Mouse (Mus musculus): ENCODE results near the gene Lce1b. TPM values are rescaled to one million over a fixed set of nuclear protein-coding genes. Genes with fewer than 3 reads are reported as not detected.

The Lce1b gene
- polyA plus RNA-seq, 1 experiment from 2014 or later = not detected

GRCm38 (mm10) chr3:92639854-92640253 is 16.9 kb downstream of the Lce1b start:
- WGBS = 92% methylated on average over 15 of the region's 15 CpGs

GRCm38 (mm10) chr3:92638653-92638991 is 18.1 kb downstream of the Lce1b start:
- Histone ChIP-seq H3K4me3 (ENCODE audit: low read depth, low read length) (no peak overlapping the region), H3K27me3 (ENCODE audit: control insufficient read depth, insufficient read depth, low read length) (no peaks in the 10 kb centered on the region), H3K27ac (replicated peaks; ENCODE audit: low read depth, low read length) (no peak overlapping the region), H3K9me3 (replicated peaks; ENCODE audit: control insufficient read depth, low read length) (no peaks in the 10 kb centered on the region), H3K4me2 (ENCODE audit: low read depth, low read length) (no peak overlapping the region), H3K4me1 (ENCODE audit: control insufficient read depth, insufficient read depth, low read length) (no peaks in the 10 kb centered on the region), H3K36me3 (replicated peaks; ENCODE audit: control insufficient read depth, insufficient read depth, low read depth, low read length) (no peaks in the 10 kb centered on the region), H3K9ac (replicated peaks; ENCODE audit: low read length) (no peak overlapping the region)
- DNase-seq (ENCODE audit: low spot score) = no peak
- no peak for ATAC-seq (replicated peaks; ENCODE audit: insufficient number of reproducible peaks, low FRiP score, low TSS enrichment, low read depth)
- 81% methylated on average over 3 of the region's 3 CpGs for WGBS

More at GRCm38 (mm10) chr3:92639854-92640253, 16.9 kb downstream of the Lce1b start:
- Histone ChIP-seq H3K4me3 (ENCODE audit: low read depth, low read length) (no peak overlapping the region), H3K4me2 (ENCODE audit: low read depth, low read length) (no peak overlapping the region), H3K27me3 (ENCODE audit: control insufficient read depth, insufficient read depth, low read length) (no peaks in the 10 kb centered on the region), H3K4me1 (ENCODE audit: control insufficient read depth, insufficient read depth, low read length) (no peaks in the 10 kb centered on the region), H3K9ac (replicated peaks; ENCODE audit: low read length) (no peak overlapping the region), H3K9me3 (replicated peaks; ENCODE audit: control insufficient read depth, low read length) (no peaks in the 10 kb centered on the region), H3K36me3 (replicated peaks; ENCODE audit: control insufficient read depth, insufficient read depth, low read depth, low read length) (no peaks in the 10 kb centered on the region), H3K27ac (replicated peaks; ENCODE audit: low read depth, low read length) (no peak overlapping the region)
- DNase-seq (ENCODE audit: low spot score) (no peak), ATAC-seq (replicated peaks; ENCODE audit: insufficient number of reproducible peaks, low FRiP score, low TSS enrichment, low read depth) (no peak)

DNA sequence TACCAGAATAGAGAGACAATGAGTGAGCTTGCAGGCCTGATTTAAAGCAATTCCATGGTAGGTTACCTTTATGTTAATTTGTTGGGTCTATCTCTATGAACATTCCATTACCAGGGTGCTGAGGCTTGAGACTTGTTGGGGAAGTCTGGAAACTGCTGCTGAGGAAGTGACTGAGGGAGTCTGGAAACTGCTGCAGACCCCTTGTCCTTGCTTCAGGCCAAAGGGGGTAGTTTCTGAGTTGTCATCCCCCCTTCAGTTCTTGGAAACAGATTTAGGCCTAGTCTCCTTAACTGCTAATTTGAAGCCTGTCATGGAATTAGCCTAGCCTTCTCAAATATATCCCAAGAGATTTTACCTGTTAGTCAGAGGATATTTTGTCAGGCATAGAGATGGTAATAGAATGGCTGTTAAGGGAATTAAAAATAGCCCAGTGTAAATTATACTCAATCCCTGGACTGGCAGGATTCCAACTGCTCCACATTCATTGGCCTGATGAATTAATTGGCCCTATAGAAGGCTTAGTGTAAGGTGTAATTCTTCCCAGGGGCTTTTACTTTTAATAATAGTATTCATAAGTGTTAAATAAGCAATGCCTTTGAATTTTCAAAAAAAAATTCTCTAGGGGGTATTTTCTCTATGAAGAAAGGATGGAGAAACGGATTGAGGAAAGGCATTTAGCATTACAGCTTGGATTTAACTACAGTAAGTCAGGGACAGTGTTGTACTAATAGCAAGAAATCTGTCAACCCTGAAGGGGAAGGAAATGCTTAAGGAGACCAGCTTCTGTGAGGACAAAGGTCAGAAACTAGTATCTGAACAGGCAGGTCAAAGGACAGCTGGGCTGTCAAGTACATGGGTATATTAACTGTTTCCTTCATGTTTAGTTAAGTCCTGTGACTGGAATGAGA is 18.7 kb downstream of the Lce1b start:
- ATAC-seq (replicated peaks; ENCODE audit: insufficient number of reproducible peaks, low FRiP score, low TSS enrichment, low read depth) = no peak
- Histone ChIP-seq H3K36me3 (replicated peaks; ENCODE audit: control insufficient read depth, insufficient read depth, low read depth, low read length) (no peaks in the 10 kb centered on the region), H3K4me2 (ENCODE audit: low read depth, low read length) (no peak overlapping the region), H3K9ac (replicated peaks; ENCODE audit: low read length) (no peak overlapping the region), H3K9me3 (replicated peaks; ENCODE audit: control insufficient read depth, low read length) (no peaks in the 10 kb centered on the region), H3K27ac (replicated peaks; ENCODE audit: low read depth, low read length) (no peak overlapping the region), H3K4me3 (ENCODE audit: low read depth, low read length) (no peak overlapping the region), H3K4me1 (ENCODE audit: control insufficient read depth, insufficient read depth, low read length) (no peaks in the 10 kb centered on the region), H3K27me3 (ENCODE audit: control insufficient read depth, insufficient read depth, low read length) (no peaks in the 10 kb centered on the region)
- 42% methylated on average over 1 of the region's 1 CpGs for WGBS
- DNase-seq (ENCODE audit: low spot score) = no peak

DNA sequence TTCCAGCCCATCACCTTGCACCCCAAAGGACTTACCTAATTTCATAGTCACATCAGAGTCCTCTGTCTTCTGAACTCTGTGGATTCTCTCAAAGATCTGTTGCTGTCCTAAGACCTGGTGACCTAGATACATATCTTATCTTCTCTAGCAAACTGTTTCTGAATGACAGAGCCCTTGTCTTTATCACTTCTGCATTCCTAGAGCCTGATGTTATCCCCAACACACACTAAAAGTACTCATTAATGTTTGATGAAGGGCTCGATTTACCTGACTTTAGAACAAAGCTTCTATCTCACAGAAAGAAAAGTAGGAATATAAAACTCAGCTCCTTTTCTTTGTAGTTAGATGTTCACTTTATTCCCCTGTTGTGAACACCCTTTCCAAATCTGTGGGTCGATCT is 35.2 kb downstream of the Lce1b start, which contains the start of gene Lce6a:
Gene Lce6a (minus strand): TSS at position 101 of the 400 bp plus-strand sequence.
- Histone ChIP-seq H3K4me3 (ENCODE audit: low read depth, low read length) (no peak within 1 kb of the TSS), H3K4me1 (ENCODE audit: control insufficient read depth, insufficient read depth, low read length) (no peaks in the 10 kb centered on the region), H3K27me3 (ENCODE audit: control insufficient read depth, insufficient read depth, low read length) (no peaks in the 10 kb centered on the region), H3K27ac (replicated peaks; ENCODE audit: low read depth, low read length) (no peak within 1 kb of the TSS), H3K9ac (replicated peaks; ENCODE audit: low read length) (no peak within 1 kb of the TSS), H3K4me2 (ENCODE audit: low read depth, low read length) (no peak within 1 kb of the TSS), H3K9me3 (replicated peaks; ENCODE audit: control insufficient read depth, low read length) (no peaks in the 10 kb centered on the region), H3K36me3 (replicated peaks; ENCODE audit: control insufficient read depth, insufficient read depth, low read depth, low read length) (no peaks in the 10 kb centered on the region)
- no peak for ATAC-seq (replicated peaks; ENCODE audit: insufficient number of reproducible peaks, low FRiP score, low TSS enrichment, low read depth)
- 94% methylated on average over 2 of the region's 2 CpGs for WGBS
- no peak for DNase-seq (ENCODE audit: low spot score)

DNA sequence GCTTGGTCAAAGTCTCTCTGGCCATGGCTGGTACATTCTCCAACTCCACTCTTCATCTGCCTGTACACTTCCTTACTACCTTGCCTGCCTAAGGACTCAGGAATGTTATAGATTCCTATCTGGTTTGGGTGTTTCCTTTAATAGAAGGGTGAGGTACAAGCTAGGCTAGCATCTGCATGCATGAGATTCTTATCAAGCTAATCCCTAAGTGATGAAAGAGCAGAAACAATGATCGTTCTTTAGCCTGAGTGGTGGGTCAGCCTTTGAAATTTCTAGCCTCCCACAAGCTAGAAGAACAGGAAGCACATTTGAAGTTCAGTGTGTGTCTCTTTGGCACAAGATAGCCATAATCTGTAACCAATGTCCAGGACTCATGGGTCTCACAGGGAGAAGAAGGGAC is 46.9 kb downstream of the Lce1b start:
- H3K27ac ChIP-seq (replicated peaks; ENCODE audit: low read depth, low read length) = no peak overlapping the region
- H3K9ac ChIP-seq (replicated peaks; ENCODE audit: low read length) = no peak overlapping the region
- WGBS = 58% methylated on average over 1 of the region's 1 CpGs
- H3K27me3 ChIP-seq (ENCODE audit: control insufficient read depth, insufficient read depth, low read length) = no peaks in the 10 kb centered on the region
- H3K36me3 ChIP-seq (replicated peaks; ENCODE audit: control insufficient read depth, insufficient read depth, low read depth, low read length) = no peaks in the 10 kb centered on the region
- H3K9me3 ChIP-seq (replicated peaks; ENCODE audit: control insufficient read depth, low read length) = no peaks in the 10 kb centered on the region
- no peak overlapping the region for H3K4me3 ChIP-seq (ENCODE audit: low read depth, low read length)
- H3K4me2 ChIP-seq (ENCODE audit: low read depth, low read length) = no peak overlapping the region
- ATAC-seq (replicated peaks; ENCODE audit: insufficient number of reproducible peaks, low FRiP score, low TSS enrichment, low read depth) (no peak), DNase-seq (ENCODE audit: low spot score) (no peak)
- H3K4me1 ChIP-seq (ENCODE audit: control insufficient read depth, insufficient read depth, low read length) = no peaks in the 10 kb centered on the region

DNA sequence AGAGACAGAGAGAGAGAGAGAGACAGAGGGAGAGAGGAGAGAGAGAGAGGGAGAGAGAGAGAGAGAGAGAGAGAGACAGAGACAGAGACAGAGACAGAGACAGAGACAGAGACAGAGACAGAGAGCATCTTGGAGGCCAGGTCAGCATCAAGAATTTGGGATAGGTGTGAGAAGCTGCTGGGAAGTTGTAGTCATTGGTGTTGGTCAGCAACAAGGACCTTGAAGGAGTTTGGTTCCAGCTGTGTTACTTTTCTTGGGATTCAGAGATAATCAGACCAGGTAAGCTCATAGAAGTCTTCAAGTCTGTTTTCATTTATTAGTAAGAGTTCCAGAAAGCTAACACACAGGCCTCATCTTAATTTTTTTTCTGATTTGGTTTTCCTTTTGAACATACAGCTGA is 49.3 kb downstream of the Lce1b start, which contains the start of gene 2210017I01Rik:
Gene 2210017I01Rik (minus strand): TSS at position 101 of the 400 bp plus-strand sequence.
- no peaks in the 10 kb centered on the region for H3K27me3 ChIP-seq (ENCODE audit: control insufficient read depth, insufficient read depth, low read length)
- H3K9ac ChIP-seq (replicated peaks; ENCODE audit: low read length) = no peak within 1 kb of the TSS
- no peaks in the 10 kb centered on the region for H3K36me3 ChIP-seq (replicated peaks; ENCODE audit: control insufficient read depth, insufficient read depth, low read depth, low read length)
- no peak within 1 kb of the TSS for H3K4me2 ChIP-seq (ENCODE audit: low read depth, low read length)
- DNase-seq (ENCODE audit: low spot score) = no peak
- no peaks in the 10 kb centered on the region for H3K9me3 ChIP-seq (replicated peaks; ENCODE audit: control insufficient read depth, low read length)
- H3K27ac ChIP-seq (replicated peaks; ENCODE audit: low read depth, low read length) = no peak within 1 kb of the TSS
- no peak for ATAC-seq (replicated peaks; ENCODE audit: insufficient number of reproducible peaks, low FRiP score, low TSS enrichment, low read depth)
- H3K4me1 ChIP-seq (ENCODE audit: control insufficient read depth, insufficient read depth, low read length) = no peaks in the 10 kb centered on the region
- H3K4me3 ChIP-seq (ENCODE audit: low read depth, low read length) = no peak within 1 kb of the TSS

Other genes with a start within 250 kb of the Lce1b start
- not detected in 2 replicates for gene Sprr2i, start 248.9 kb downstream of the Lce1b start, polyA plus RNA-seq (2014; fragmentation: Nextera tagmentation; extraction: Ambion mirVana)
- not detected in 2 replicates for gene Sprr2j-ps, start 238.8 kb downstream of the Lce1b start, polyA plus RNA-seq (2014; fragmentation: Nextera tagmentation; extraction: Ambion mirVana)
- 5.4 and 6.7 TPM in 2 replicates for gene Gm9774, start 227.5 kb downstream of the Lce1b start, polyA plus RNA-seq (2014; fragmentation: Nextera tagmentation; extraction: Ambion mirVana)
- not detected in 2 replicates for gene Sprr2k, start 224.3 kb downstream of the Lce1b start, polyA plus RNA-seq (2014; fragmentation: Nextera tagmentation; extraction: Ambion mirVana)
- gene Sprr1b, start 218.1 kb downstream of the Lce1b start, polyA plus RNA-seq (2014; fragmentation: Nextera tagmentation; extraction: Ambion mirVana) = not detected in 2 replicates
- gene Sprr3, start 198.2 kb downstream of the Lce1b start, polyA plus RNA-seq (2014; fragmentation: Nextera tagmentation; extraction: Ambion mirVana) = not detected in 2 replicates
- 0.36 TPM in 1 of 2 replicates, not detected in the other for gene Sprr1a, start 171.0 kb downstream of the Lce1b start, polyA plus RNA-seq (2014; fragmentation: Nextera tagmentation; extraction: Ambion mirVana)
- gene Sprr4, start 156.4 kb downstream of the Lce1b start, polyA plus RNA-seq (2014; fragmentation: Nextera tagmentation; extraction: Ambion mirVana) = not detected in 2 replicates
- not detected in 2 replicates for gene 2310046K23Rik, start 122.4 kb downstream of the Lce1b start, polyA plus RNA-seq (2014; fragmentation: Nextera tagmentation; extraction: Ambion mirVana)
- gene Ivl, start 83.2 kb downstream of the Lce1b start, polyA plus RNA-seq (2014; fragmentation: Nextera tagmentation; extraction: Ambion mirVana) = 0.17 TPM in 1 of 2 replicates, not detected in the other
- gene Smcp, start 67.9 kb downstream of the Lce1b start, polyA plus RNA-seq (2014; fragmentation: Nextera tagmentation; extraction: Ambion mirVana) = not detected in 2 replicates
- gene 2210017I01Rik, start 49.4 kb downstream of the Lce1b start, polyA plus RNA-seq (2014; fragmentation: Nextera tagmentation; extraction: Ambion mirVana) = not detected in 2 replicates
- gene Lce6a, start 35.3 kb downstream of the Lce1b start, polyA plus RNA-seq (2014; fragmentation: Nextera tagmentation; extraction: Ambion mirVana) = not detected in 2 replicates
- gene Lce1a1, start 8.6 kb downstream of the Lce1b start, polyA plus RNA-seq (2014; fragmentation: Nextera tagmentation; extraction: Ambion mirVana) = not detected in 2 replicates
- gene Lce1a2, start 13.4 kb upstream of the Lce1b start, polyA plus RNA-seq (2014; fragmentation: Nextera tagmentation; extraction: Ambion mirVana) = not detected in 2 replicates
- gene Lce1c, start 22.3 kb upstream of the Lce1b start, polyA plus RNA-seq (2014; fragmentation: Nextera tagmentation; extraction: Ambion mirVana) = not detected in 2 replicates
- gene Lce1d, start 30.3 kb upstream of the Lce1b start, polyA plus RNA-seq (2014; fragmentation: Nextera tagmentation; extraction: Ambion mirVana) = not detected in 2 replicates
- gene Lce1e, start 52.1 kb upstream of the Lce1b start, polyA plus RNA-seq (2014; fragmentation: Nextera tagmentation; extraction: Ambion mirVana) = not detected in 2 replicates
- not detected in 2 replicates for gene Lce1f, start 63.4 kb upstream of the Lce1b start, polyA plus RNA-seq (2014; fragmentation: Nextera tagmentation; extraction: Ambion mirVana)
- not detected in 2 replicates for gene Gm38119, start 82.2 kb upstream of the Lce1b start, polyA plus RNA-seq (2014; fragmentation: Nextera tagmentation; extraction: Ambion mirVana)
- gene Lce1g, start 95.4 kb upstream of the Lce1b start, polyA plus RNA-seq (2014; fragmentation: Nextera tagmentation; extraction: Ambion mirVana) = not detected in 2 replicates
- not detected in 2 replicates for gene Lce1h, start 108.1 kb upstream of the Lce1b start, polyA plus RNA-seq (2014; fragmentation: Nextera tagmentation; extraction: Ambion mirVana)
- gene Lce1i, start 122.0 kb upstream of the Lce1b start, polyA plus RNA-seq (2014; fragmentation: Nextera tagmentation; extraction: Ambion mirVana) = not detected in 2 replicates
- gene Lce1j, start 133.6 kb upstream of the Lce1b start, polyA plus RNA-seq (2014; fragmentation: Nextera tagmentation; extraction: Ambion mirVana) = not detected in 2 replicates
- not detected in 2 replicates for gene Lce1k, start 151.0 kb upstream of the Lce1b start, polyA plus RNA-seq (2014; fragmentation: Nextera tagmentation; extraction: Ambion mirVana)
- gene Kprp, start 170.3 kb upstream of the Lce1b start, polyA plus RNA-seq (2014; fragmentation: Nextera tagmentation; extraction: Ambion mirVana) = not detected in 2 replicates
- not detected in 2 replicates for gene Lce1l, start 194.4 kb upstream of the Lce1b start, polyA plus RNA-seq (2014; fragmentation: Nextera tagmentation; extraction: Ambion mirVana)
- gene 2310050C09Rik, start 213.3 kb upstream of the Lce1b start, polyA plus RNA-seq (2014; fragmentation: Nextera tagmentation; extraction: Ambion mirVana) = not detected in 2 replicates